Mouse (Mus musculus): ENCODE measurements around the gene Krtap5-4. TPM values are rescaled to one million over a fixed set of nuclear protein-coding genes. Genes with fewer than 3 reads are reported as not detected.

The Krtap5-4 gene
- polyA plus RNA-seq, 1 experiment from 2014 or later, result not detected

DNA sequence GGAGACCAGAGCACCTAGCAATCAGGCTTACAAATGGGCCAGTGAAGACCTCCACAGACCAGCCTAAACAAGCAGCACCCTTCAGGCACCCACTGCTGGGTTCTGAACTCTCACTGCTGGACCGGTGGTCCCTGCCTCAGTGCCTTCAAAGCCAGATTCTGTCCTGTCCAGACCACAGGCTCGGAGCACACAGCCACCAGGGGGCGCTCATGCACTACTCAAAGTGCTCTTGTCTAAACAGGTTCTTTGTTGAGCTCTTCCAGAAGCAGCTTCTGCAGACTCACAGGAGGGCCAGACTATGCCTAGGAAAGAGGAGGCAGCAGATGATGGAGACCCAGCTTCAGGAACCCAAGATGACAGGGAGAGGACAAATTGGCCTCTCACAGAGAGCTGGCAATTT is 30.9 kb downstream of the Krtap5-4 start:
- peak; percentile 93 for DNase-seq
- H3K36me3 ChIP-seq (replicated peaks; ENCODE audit: insufficient read depth, low read length), result no peaks in the 10 kb centered on the region
- peaks cover 7% of the 10 kb centered on the region for H3K4me1 ChIP-seq (ENCODE audit: insufficient read depth)
- peak; percentile 70 for ATAC-seq
- no peak overlapping the region for H3K4me2 ChIP-seq (ENCODE audit: low read depth, low read length)
- no peak overlapping the region for H3K27ac ChIP-seq (ENCODE audit: low read depth)
- no peak overlapping the region for H3K4me3 ChIP-seq (ENCODE audit: low read depth, low read length)
- H3K9me3 ChIP-seq (ENCODE audit: low read length), result no peaks in the 10 kb centered on the region
- no peak overlapping the region for H3K9ac ChIP-seq (replicated peaks)
- TF ChIP-seq CTCF (IDR thresholded peaks at IDR 0.05; ENCODE audit: low read depth), result peak; percentile 98
- TF ChIP-seq EP300 (IDR thresholded peaks at IDR 0.05; ENCODE audit: low read depth), result no peak
- no peaks in the 10 kb centered on the region for H3K27me3 ChIP-seq (ENCODE audit: insufficient read depth, low read length)
- WGBS (ENCODE audit: insufficient replicate concordance), result 6% methylated on average over 3 of the region's 3 CpGs

DNA sequence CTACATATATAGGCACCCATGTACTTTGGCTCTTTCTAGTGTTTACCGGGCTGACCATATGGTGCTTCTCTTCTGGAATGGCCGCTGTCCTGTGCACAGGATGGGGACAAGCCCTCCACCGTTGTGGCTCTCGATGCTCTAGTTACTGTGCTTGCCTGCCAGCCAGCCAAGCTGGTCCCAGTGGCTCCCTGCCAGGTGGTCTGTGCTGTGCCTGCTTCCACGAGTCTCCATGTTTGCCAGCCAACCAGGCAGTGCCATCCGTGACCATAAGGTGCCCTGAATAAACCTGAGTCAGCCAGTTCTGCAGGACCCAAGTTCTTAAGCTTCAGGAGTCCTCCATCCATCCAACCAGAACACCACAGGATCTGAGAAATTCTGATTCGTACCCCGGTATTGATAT is 31.8 kb downstream of the Krtap5-4 start:
- whole genome bisulfite sequencing (ENCODE audit: insufficient replicate concordance), result 85% methylated on average over 8 of the region's 8 CpGs
- Histone ChIP-seq H3K27me3 (ENCODE audit: insufficient read depth, low read length) (no peaks in the 10 kb centered on the region), H3K4me1 (ENCODE audit: insufficient read depth) (peaks cover 11% of the 10 kb centered on the region), H3K9ac (replicated peaks) (no peak overlapping the region), H3K9me3 (ENCODE audit: low read length) (no peaks in the 10 kb centered on the region), H3K36me3 (replicated peaks; ENCODE audit: insufficient read depth, low read length) (no peaks in the 10 kb centered on the region), H3K4me3 (ENCODE audit: low read depth, low read length) (no peak overlapping the region), H3K4me2 (ENCODE audit: low read depth, low read length) (no peak overlapping the region), H3K27ac (ENCODE audit: low read depth) (no peak overlapping the region)
- no peak for TF ChIP-seq EP300 (IDR thresholded peaks at IDR 0.05; ENCODE audit: low read depth)
- no peak for TF ChIP-seq CTCF (IDR thresholded peaks at IDR 0.05; ENCODE audit: low read depth)
- DNase-seq, result no peak
- no peak for ATAC-seq

DNA sequence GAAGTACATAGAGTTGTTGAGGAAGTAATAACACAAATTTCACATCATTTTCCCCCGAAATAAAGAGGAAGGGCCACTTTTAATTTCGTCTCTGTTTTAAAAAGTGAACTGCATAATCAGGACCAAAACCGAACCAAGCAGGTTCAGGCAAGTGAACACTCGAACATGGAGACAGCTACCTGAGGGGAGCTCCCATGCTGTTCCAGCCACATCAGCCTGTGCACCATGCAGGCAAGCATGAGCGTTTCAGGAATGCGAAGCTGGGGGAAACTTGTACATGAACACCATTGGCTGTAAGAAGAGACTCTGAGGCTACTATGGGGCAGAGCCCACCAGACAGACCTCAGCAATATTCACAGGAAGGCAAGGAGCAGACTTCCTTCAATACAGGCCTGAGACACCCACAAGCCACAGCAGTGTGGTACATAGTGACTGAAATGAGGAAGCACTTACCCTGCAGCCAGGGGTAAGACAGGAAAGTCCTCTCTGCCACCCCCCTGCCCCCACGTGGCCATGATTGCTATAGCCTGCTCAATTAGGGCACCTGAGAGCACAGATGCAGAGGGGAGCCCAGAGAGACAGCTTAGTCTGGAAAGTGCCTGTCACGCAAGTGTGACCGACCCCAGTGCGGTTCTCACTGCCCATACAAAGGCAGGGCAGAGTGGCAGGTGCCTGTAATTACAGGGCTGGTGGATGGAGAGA is 37.1 kb downstream of the Krtap5-4 start:
- peak; percentile 65 for TF ChIP-seq CTCF (IDR thresholded peaks at IDR 0.05; ENCODE audit: low read depth)
- TF ChIP-seq EP300 (IDR thresholded peaks at IDR 0.05; ENCODE audit: low read depth), result no peak
- whole genome bisulfite sequencing (ENCODE audit: insufficient replicate concordance), result 35% methylated on average over 10 of the region's 10 CpGs
- Histone ChIP-seq H3K4me1 (ENCODE audit: insufficient read depth) (peaks cover 25% of the 10 kb centered on the region), H3K4me3 (ENCODE audit: low read depth, low read length) (no peak overlapping the region), H3K4me2 (ENCODE audit: low read depth, low read length) (peak overlapping the region; percentile 13; the same call in 1 of the 2 replicates), H3K9ac (replicated peaks) (no peak overlapping the region), H3K9me3 (ENCODE audit: low read length) (no peaks in the 10 kb centered on the region), H3K27me3 (ENCODE audit: insufficient read depth, low read length) (no peaks in the 10 kb centered on the region), H3K27ac (ENCODE audit: low read depth) (peak overlapping the region; percentile 66; the same call in 1 of the 2 replicates), H3K36me3 (replicated peaks; ENCODE audit: insufficient read depth, low read length) (no peaks in the 10 kb centered on the region)
- ATAC-seq (peak; percentile 74), DNase-seq (peak; percentile 71)

DNA sequence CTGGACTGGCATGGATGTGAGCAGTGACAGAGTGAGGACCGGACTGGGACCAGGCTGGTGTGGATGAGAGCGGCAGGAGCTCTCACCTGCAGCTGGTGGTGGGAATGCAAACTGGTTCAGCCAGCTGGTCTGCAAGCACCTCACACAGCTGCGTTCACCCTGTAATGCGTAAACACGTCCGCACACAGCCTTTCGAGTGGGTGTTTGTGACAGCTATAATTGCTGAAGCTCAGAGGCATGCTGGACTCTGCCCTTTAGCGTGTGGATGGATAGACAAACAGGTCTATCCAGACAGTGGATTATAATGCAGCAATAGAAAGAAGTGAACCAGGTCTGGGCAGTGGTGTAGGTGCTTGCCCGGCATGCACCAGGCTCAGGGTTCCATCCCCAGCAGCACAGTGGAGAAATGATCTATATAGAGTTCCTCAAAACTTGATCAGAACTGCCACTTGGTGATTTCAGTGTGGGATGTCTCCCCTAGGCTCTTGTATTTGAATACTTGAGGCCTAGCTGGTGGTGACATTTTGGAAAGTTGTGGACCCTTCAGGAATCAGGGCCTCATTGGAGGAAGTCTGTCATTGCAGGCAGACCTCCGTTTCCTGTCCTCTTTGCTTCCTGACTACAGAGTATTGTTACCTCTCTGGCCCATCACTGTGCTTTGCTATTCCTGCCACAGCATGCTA is 38.4 kb downstream of the Krtap5-4 start:
- H3K4me3 ChIP-seq (ENCODE audit: low read depth, low read length), result no peak overlapping the region
- H3K4me1 ChIP-seq (ENCODE audit: insufficient read depth), result peaks cover 26% of the 10 kb centered on the region
- H3K27ac ChIP-seq (ENCODE audit: low read depth), result peak overlapping the region; percentile 9
- peak; percentile 14; the same call in 1 of the 2 replicates for ATAC-seq
- H3K9me3 ChIP-seq (ENCODE audit: low read length), result no peaks in the 10 kb centered on the region
- no peaks in the 10 kb centered on the region for H3K36me3 ChIP-seq (replicated peaks; ENCODE audit: insufficient read depth, low read length)
- no peak for DNase-seq
- H3K27me3 ChIP-seq (ENCODE audit: insufficient read depth, low read length), result no peaks in the 10 kb centered on the region
- no peak overlapping the region for H3K4me2 ChIP-seq (ENCODE audit: low read depth, low read length)
- TF ChIP-seq EP300 (IDR thresholded peaks at IDR 0.05; ENCODE audit: low read depth) (no peak), CTCF (IDR thresholded peaks at IDR 0.05; ENCODE audit: low read depth) (no peak)
- WGBS (ENCODE audit: insufficient replicate concordance), result 61% methylated on average over 10 of the region's 10 CpGs
- no peak overlapping the region for H3K9ac ChIP-seq (replicated peaks)

DNA sequence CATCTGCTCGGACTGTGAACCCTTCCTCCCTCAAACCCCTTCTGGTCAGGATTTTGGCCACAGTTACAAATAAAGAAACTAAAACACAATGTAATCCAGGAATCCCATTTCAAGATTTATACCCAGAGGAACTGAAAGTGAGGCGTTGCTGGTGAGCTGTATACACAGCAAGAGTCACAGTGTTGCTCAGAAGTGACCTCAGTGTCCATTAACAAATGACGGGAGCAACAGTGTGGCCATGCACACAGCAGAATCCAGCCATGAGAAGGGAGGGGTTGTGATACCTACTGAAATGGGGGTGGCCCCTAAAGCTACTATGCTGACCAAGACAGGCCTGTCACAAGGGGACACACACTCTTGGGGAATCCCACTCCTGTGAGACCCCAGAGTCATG is 38.9 kb downstream of the Krtap5-4 start:
- WGBS (ENCODE audit: insufficient replicate concordance), result 51% methylated on average over 3 of the region's 3 CpGs

DNA sequence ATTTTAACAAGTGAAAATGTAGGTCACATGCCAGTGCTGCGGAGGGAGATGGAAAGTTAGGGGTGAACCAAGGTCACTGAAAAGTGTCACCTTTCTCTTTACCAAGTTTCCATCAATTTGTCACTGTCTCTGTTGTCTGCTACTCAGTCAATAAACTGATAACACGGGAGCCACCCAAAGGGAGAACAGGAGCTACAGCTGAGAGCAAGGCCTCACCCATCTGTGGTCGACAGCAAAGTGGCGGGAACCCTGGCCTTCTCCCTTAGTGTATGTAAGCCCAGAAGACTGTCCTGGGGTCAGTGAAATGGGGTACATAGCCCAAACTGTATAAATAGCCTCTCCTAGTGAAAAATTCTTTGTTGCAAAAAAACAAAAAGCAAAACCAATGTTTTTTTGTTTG is 44.2 kb downstream of the Krtap5-4 start:
- DNase-seq, result no peak
- H3K4me3 ChIP-seq (ENCODE audit: low read depth, low read length), result no peak overlapping the region
- H3K27ac ChIP-seq (ENCODE audit: low read depth), result no peak overlapping the region
- no peak for ATAC-seq
- 48% methylated on average over 4 of the region's 4 CpGs for WGBS (ENCODE audit: insufficient replicate concordance)
- TF ChIP-seq CTCF (IDR thresholded peaks at IDR 0.05; ENCODE audit: low read depth) (no peak), EP300 (IDR thresholded peaks at IDR 0.05; ENCODE audit: low read depth) (no peak)
- no peaks in the 10 kb centered on the region for H3K9me3 ChIP-seq (ENCODE audit: low read length)
- no peaks in the 10 kb centered on the region for H3K27me3 ChIP-seq (ENCODE audit: insufficient read depth, low read length)
- no peak overlapping the region for H3K9ac ChIP-seq (replicated peaks)
- H3K36me3 ChIP-seq (replicated peaks; ENCODE audit: insufficient read depth, low read length), result no peaks in the 10 kb centered on the region
- peaks cover 22% of the 10 kb centered on the region for H3K4me1 ChIP-seq (ENCODE audit: insufficient read depth)
- no peak overlapping the region for H3K4me2 ChIP-seq (ENCODE audit: low read depth, low read length)

More for the DNA sequence above, 38.9 kb downstream of the Krtap5-4 start:
- Histone ChIP-seq H3K4me1 (ENCODE audit: insufficient read depth) (peaks cover 26% of the 10 kb centered on the region), H3K36me3 (replicated peaks; ENCODE audit: insufficient read depth, low read length) (no peaks in the 10 kb centered on the region), H3K4me2 (ENCODE audit: low read depth, low read length) (no peak overlapping the region), H3K9me3 (ENCODE audit: low read length) (no peaks in the 10 kb centered on the region), H3K27me3 (ENCODE audit: insufficient read depth, low read length) (no peaks in the 10 kb centered on the region), H3K27ac (ENCODE audit: low read depth) (peak overlapping the region; percentile 9), H3K9ac (replicated peaks) (no peak overlapping the region), H3K4me3 (ENCODE audit: low read depth, low read length) (no peak overlapping the region)
- ATAC-seq (peak; percentile 18; the same call in 1 of the 2 replicates), DNase-seq (no peak)
- TF ChIP-seq CTCF (IDR thresholded peaks at IDR 0.05; ENCODE audit: low read depth) (no peak), EP300 (IDR thresholded peaks at IDR 0.05; ENCODE audit: low read depth) (no peak)
